Comparison of ENCODE assay signal across 23 mouse cellular contexts in genomic region chr7:63164617-63165016, GRCm38 (mm10). TPM values are rescaled to one million over a fixed set of nuclear protein-coding genes. Genes with fewer than 3 reads are reported as not detected.
"Had no signal": no experiment of that assay in that cellular context is flagged by ENCODE, and none has a peak within 500 bp of the region (broad histone marks: within the 10 kb centered on the region; RNA-seq: fewer than 3 reads in every experiment).

No protein-coding gene starts in this region.

- H3K4me3 ChIP-seq: limb, embryonic 12.5 days; limb, embryonic 15.5 days; midbrain, embryonic 12.5 days; midbrain, embryonic 15.5 days; neural tube, embryonic 12.5 days; neural tube, embryonic 15.5 days; stomach, embryonic 15.5 days had no signal

- H3K9me3 ChIP-seq: limb, embryonic 12.5 days; limb, embryonic 15.5 days; midbrain, embryonic 12.5 days; midbrain, embryonic 15.5 days; neural tube, embryonic 12.5 days; neural tube, embryonic 15.5 days; stomach, embryonic 15.5 days had no signal

- H3K4me1 ChIP-seq: limb, embryonic 12.5 days; limb, embryonic 15.5 days; neural tube, embryonic 12.5 days; neural tube, embryonic 15.5 days; stomach, embryonic 15.5 days had no signal

- H3K4me2 ChIP-seq: limb, embryonic 12.5 days; limb, embryonic 15.5 days; liver, embryonic 11.5 days; lung, embryonic 14.5 days; midbrain, embryonic 12.5 days; midbrain, embryonic 15.5 days; neural tube, embryonic 12.5 days; neural tube, embryonic 15.5 days; stomach, embryonic 15.5 days had no signal

- H3K27me3 ChIP-seq: limb, embryonic 12.5 days; limb, embryonic 15.5 days; midbrain, embryonic 12.5 days; midbrain, embryonic 15.5 days; neural tube, embryonic 12.5 days; neural tube, embryonic 15.5 days; stomach, embryonic 15.5 days had no signal

- H3K27ac ChIP-seq: limb, embryonic 12.5 days; limb, embryonic 15.5 days; liver, embryonic 14.5 days; macrophage; midbrain, embryonic 12.5 days; midbrain, embryonic 15.5 days; neural tube, embryonic 12.5 days; neural tube, embryonic 15.5 days; stomach, embryonic 15.5 days had no signal

- DNase-seq: kidney, adult 11 months; kidney, adult 9 months; kidney, postnatal 14 days; kidney, postnatal 4 days; liver, postnatal 0 days; lung, embryonic 14.5 days; retina, postnatal 1 day; right cerebral cortex, postnatal 25 days; spleen, adult 18-20 months; thymus, postnatal 25 days had no signal

- H3K9ac ChIP-seq: limb, embryonic 12.5 days; limb, embryonic 15.5 days; liver, embryonic 14.5 days; liver, postnatal 0 days; lung, embryonic 14.5 days; midbrain, embryonic 12.5 days; midbrain, embryonic 15.5 days; neural tube, embryonic 12.5 days; neural tube, embryonic 15.5 days; stomach, embryonic 15.5 days had no signal

- ATAC-seq: liver, postnatal 0 days; lung, postnatal 0 days; midbrain, embryonic 15.5 days had no signal

- H3K36me3 ChIP-seq: limb, embryonic 12.5 days; limb, embryonic 15.5 days; midbrain, embryonic 12.5 days; midbrain, embryonic 15.5 days; neural tube, embryonic 12.5 days; neural tube, embryonic 15.5 days; stomach, embryonic 15.5 days had no signal

RNA-seq across cellular contexts. Expression of gene Chrna7, which starts 47.8 kb away (rescaled TPM):
- total RNA-seq: megakaryocyte, adult 5-6 weeks had no signal
- polyA plus RNA-seq: liver, postnatal 0 days; macrophage; thymus, postnatal 0 days had no signal
